Mouse (Mus musculus) C2C12 (cell line): Measurements from ENCODE around the gene Dusp27.

Experiments
- CEBPB ChIP-seq: IDR thresholded peaks from one replicate; pipeline ENCODE4 v1.6.1; 2011; ENCODE audit warnings: low read depth, mild to moderate bottlenecking, control low read depth, moderate library complexity
- CTCF ChIP-seq: IDR thresholded peaks from one replicate; pipeline ENCODE4 v1.5.1; 2011; ENCODE audit not compliant: control insufficient read depth, insufficient read depth, insufficient read length
- FOSL1 ChIP-seq: IDR thresholded peaks from one replicate; pipeline ENCODE4 v1.8.0; 2011; ENCODE audit warnings: mild to moderate bottlenecking, low read length; ENCODE audit not compliant: poor library complexity, insufficient read depth, severe bottlenecking
- MAX ChIP-seq: IDR thresholded peaks from one replicate; pipeline ENCODE4 v1.6.1; 2011; ENCODE audit warnings: mild to moderate bottlenecking, control low read depth
- MYOD1 ChIP-seq: IDR thresholded peaks from one replicate; pipeline ENCODE4 v1.6.1; 2011; ENCODE audit warnings: low read depth; ENCODE audit not compliant: control insufficient read depth, insufficient read length
- MYOG ChIP-seq: IDR thresholded peaks from one replicate; pipeline ENCODE4 v1.6.1; 2011; ENCODE audit not compliant: control insufficient read depth, insufficient read length; ENCODE audit errors: extremely low read depth
- USF1 ChIP-seq: IDR thresholded peaks from one replicate; pipeline ENCODE4 v1.6.1; 2011; ENCODE audit warnings: low read depth, mild to moderate bottlenecking, control low read depth, moderate library complexity

GRCm38 (mm10) chr1:166139620-166140184 lies 12.0 kb upstream of the Dusp27 start:
- no peak for TF ChIP-seq CTCF
- no peak for TF ChIP-seq USF1
- TF ChIP-seq MAX, result no peak
- TF ChIP-seq MYOG, result no peak
- no peak for TF ChIP-seq MYOD1
- TF ChIP-seq FOSL1, result no peak
- TF ChIP-seq CEBPB, result no peak
